Mouse (Mus musculus) retina, adult 2 months (tissue): ENCODE results near the gene Adgrf1.

Experiments
- DNase-seq: peaks from one replicate; pipeline ENCODE4 v3.0.0-alpha.2; 2012; ENCODE audit warnings: low read depth, low spot score

Gene Adgrf1

GRCm38 (mm10) chr17:43270161-43270560 lies at the start of gene Adgrf1:
Gene Adgrf1 (plus strand): TSS chr17:43270329.
- DNase-seq, result no peak

DNA sequence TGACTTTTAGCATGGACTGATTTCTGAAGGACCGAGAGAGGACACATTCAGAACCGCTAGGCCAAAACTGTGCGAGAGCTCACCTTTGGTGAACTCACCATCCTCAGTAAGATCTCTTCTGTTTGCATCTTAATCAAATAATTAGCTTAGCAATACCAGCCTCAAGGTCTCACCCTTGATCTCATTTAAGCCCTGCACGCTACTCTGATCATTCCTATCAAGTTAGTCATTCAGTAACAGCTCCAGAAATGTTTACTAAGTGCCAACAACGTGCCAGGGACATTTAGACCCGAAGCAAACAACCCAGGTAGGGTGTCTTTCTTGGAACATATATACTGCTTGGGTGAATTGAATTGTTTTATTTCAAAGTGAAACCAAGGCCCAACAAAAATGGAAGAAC lies 44.0 kb upstream of the Adgrf1 start:
- no peak for DNase-seq

DNA sequence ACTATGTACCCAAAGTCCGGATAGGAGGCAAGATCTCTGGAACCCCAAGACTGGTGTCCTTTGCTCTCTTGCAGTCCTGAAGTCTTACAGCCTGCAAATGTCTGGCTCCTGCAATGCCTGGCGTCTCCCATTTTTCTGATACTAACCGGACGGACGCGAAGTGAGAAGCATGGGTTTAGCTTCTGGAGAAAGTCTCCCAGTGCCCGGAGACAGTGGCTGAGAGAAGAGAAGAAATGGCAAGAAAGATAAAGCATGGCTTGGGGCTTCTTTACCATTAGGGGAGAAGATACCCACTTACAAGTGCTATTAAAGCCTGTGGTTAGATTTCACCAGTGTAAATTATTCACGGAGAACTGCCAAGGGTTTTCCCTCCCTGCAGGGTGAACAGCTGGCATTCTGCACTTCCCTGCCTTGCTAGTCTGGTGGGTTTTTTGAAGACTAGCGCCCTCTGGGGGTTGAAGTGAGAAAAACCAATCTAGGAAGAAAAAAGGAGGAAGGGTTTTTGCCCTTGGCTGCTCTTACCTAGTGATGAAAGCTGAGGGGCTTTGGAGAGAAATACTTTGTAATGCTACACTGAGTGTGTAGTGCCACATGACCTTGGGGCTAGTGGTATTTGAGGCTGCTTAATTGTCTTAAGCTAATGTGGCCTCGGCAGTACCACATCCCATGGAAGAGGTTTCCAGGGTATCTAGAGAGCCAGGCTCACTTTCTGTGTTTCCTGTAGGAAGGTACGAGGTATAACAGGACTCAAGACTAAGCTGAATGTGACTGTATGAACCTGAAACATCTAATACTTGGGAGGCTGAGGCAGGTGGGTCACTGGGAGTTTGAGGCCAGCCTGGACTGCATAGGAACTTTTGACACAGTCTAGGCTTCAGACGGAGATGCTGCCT lies 40.3 kb upstream of the Adgrf1 start:
- peak; percentile 43 for DNase-seq

GRCm38 (mm10) chr17:43230821-43231220 lies 39.3 kb upstream of the Adgrf1 start:
- no peak for DNase-seq

- no peak for DNase-seq
Measured at GRCm38 (mm10) chr17:43232769-43233168, 37.4 kb upstream of the Adgrf1 start.

GRCm38 (mm10) chr17:43236656-43237250 lies 33.4 kb upstream of the Adgrf1 start:
- DNase-seq, result no peak

GRCm38 (mm10) chr17:43239035-43239434 lies 31.1 kb upstream of the Adgrf1 start:
- DNase-seq, result no peak

GRCm38 (mm10) chr17:43241134-43241533 lies 29.0 kb upstream of the Adgrf1 start:
- DNase-seq, result no peak

DNA sequence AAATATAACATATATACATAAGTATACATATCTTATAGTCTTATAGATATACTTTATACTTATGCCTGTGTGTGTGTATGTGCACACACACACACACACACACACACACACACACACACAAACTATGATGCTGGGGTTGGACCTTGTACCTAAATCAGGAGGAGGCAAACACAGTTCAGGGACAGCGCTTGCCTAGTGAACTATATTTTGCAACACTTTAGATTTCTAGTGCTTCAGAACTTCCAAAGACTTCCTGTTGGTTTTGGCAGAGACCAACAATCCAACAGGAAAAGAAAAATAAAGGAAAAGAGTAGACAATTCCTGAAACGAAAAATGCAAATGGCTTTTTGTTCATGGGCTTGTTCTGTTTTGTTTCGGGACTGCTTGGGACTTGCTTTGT lies 27.5 kb upstream of the Adgrf1 start:
- DNase-seq, result no peak

GRCm38 (mm10) chr17:43245364-43245763 lies 24.8 kb upstream of the Adgrf1 start:
- DNase-seq, result no peak

DNA sequence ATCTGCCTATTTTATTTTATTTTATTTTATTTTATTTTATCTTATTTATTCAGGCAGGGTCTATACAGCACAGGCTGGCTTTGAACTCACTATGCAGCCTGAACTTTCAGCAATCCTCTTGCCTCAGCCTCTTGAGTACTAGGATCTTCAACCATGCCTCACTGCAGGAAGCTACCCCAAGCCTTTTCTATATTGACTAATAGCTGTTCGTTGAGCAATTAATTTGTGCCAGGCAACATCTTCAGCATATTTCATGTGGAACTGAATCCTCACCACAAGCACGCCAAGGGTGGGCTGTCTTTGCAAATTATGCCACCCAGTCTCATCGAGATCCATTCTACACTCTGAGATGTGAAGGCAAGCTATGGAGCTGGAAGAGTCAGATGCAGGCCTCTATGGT lies 22.9 kb upstream of the Adgrf1 start:
- DNase-seq, result no peak

DNA sequence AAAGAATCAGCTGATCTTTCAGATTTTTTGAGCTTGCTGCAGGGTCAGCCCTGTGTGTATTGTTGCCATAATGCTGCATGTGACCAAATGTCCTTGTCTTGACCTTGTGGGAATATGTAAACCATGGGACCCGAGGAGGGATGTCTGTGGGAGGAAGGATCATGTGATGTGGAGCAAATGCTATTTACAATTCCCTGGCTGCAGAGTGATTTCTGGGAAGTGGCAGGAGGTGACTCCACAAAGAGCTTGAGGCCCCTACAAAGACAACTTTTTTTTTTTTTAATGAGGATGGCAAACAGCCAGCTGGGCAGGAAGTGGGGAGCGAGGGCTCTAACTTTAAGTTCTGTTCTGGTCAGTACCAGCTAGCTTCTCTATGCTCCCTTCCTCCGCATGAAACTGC lies 20.5 kb upstream of the Adgrf1 start:
- DNase-seq, result no peak

- no peak for DNase-seq
Measured at GRCm38 (mm10) chr17:43251249-43252125, 18.6 kb upstream of the Adgrf1 start.

DNA sequence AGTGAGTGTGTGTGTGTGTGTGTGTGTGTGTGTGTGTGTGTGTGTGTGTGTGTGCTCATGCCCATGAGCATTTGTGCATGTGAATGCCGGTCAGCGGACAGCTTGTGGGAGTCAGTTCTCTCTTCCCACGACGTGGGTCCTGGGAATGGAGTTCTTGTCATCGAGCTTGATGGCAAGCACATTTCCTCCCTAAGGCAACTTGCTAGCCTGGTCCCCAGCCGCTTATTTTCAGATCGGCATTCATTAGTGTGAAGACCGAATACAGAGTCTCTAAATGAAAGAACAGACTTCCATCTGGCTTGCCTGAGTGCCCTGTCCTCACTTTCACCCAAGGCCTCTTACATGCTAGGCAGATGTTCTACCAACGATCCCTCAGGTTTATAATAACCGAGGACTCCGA lies 17.3 kb upstream of the Adgrf1 start:
- DNase-seq, result no peak

DNA sequence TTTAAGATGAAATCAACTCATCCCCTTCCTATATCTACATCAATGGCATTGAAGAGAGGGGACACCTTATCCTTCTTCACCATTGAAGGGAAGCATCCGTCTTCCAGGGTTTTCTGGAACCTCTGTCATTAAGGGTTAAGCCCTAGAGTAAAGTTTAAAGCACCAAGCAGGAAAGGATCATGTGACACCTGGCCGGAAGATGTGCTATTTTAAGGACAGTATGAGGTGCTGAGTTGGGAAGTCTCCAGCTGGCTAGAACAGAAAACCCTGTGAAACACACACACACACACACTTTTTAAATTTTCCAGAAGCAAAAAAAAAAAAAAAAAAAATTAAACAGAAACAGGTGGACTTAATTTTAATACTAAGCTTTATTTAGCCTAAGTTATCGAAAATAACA lies 15.9 kb upstream of the Adgrf1 start:
- DNase-seq, result no peak

GRCm38 (mm10) chr17:43256536-43257135 lies 13.5 kb upstream of the Adgrf1 start:
- no peak for DNase-seq

DNA sequence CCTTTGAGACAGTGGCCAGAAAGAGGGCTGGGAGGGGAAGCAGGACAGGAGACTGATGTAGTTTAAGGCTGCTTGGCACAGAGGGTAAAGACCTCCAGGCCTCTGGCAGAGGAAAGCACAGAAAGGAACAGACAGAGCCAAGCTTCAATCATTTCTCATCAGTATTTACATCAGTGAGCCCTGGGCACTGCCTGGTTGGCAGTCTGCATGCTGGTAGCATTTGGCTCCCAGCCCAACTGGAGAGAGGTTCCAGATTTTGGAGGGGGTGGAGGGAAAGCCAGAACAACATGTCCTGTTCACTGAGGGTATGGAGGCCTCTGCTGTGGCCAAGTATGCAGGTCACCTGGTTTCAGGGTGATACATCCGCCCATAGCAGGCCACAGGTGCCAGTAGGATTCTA lies 12.4 kb upstream of the Adgrf1 start:
- peak; percentile 16 for DNase-seq

GRCm38 (mm10) chr17:43261937-43262336 lies 8.2 kb upstream of the Adgrf1 start:
- no peak for DNase-seq

- DNase-seq, result no peak
Measured at GRCm38 (mm10) chr17:43264739-43265138, 5.4 kb upstream of the Adgrf1 start.

- peak; percentile 53 for DNase-seq
Measured at GRCm38 (mm10) chr17:43265178-43265837, 4.8 kb upstream of the Adgrf1 start.

DNA sequence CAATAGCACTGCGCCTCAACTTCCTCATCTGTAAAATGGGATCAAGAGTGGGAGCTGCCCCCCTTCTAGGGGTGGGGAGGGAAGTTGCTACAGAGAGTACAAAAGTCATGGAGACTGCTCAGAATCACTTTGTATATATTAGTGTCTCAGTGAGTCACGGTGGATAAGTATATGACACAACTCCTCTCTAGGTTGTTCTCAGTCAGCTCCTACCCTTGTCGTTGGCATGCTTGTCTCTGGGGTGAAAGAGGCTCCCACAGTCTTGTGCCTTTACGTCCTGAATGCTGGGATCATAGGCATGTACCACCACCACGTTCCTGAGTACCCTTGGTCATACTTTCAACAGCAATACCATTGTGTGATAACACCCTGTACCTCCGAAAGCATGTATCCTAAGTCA lies 4.2 kb upstream of the Adgrf1 start:
- no peak for DNase-seq
